In the genomic region with DNA sequence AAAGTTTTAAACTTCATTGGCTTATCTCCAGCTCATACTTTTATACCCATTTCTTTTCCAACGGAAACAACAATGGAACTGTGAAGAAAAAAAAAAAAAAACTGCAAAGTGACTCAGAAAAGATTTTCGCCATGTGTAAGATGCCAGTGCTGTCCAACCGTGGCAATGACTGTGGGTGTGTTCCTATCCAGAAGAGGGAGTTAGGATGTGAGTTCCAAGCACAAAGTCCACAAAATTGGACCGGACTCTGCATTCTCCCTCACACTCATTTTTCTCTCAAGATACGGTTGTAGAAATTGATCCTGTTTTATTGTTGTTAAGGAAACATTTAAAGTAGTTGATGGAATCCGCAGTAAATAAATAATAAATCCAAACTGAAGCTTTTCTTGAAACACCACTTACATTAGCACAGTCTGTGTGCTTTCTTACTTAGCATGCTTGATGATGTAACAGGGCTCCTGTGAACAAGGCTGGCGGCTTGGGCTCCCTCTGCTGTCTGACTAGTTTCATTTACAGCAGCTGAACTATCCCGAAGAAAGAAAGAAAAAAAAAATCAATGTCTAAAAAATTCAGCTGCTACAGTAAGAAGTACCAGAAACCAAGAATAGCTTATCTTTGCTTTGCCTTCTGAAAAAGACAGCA, we compare ENCODE assay signal across 9 mouse cellular contexts. TPM values are rescaled to one million over a fixed set of nuclear protein-coding genes. Genes with fewer than 3 reads are reported as not detected.
DNase-seq lines count a peak whose midpoint lies in the region; ATAC-seq and TF ChIP-seq lines count a peak whose summit lies in the region.
"Had no signal": no experiment of that assay in that cellular context is flagged by ENCODE, and none has a peak within 500 bp of the region (broad histone marks: within the 10 kb centered on the region; RNA-seq: fewer than 3 reads in every experiment).

No protein-coding gene starts in this region.

- 52% methylated on average over 8 of the region's 8 CpGs for WGBS in neural tube, embryonic 11.5 days
- 59% methylated on average over 8 of the region's 8 CpGs for WGBS in midbrain, embryonic 12.5 days

- no peaks in the 10 kb centered on the region for H3K9me3 ChIP-seq in neural tube, embryonic 11.5 days (ENCODE audit: control insufficient read depth, low read length)
- no peaks in the 10 kb centered on the region for H3K9me3 ChIP-seq in midbrain, embryonic 12.5 days
- H3K9me3 ChIP-seq: heart, embryonic 13.5 days had no signal

- H3K27ac ChIP-seq in neural tube, embryonic 11.5 days (ENCODE audit: low read depth, low read length), result no peak overlapping the region
- no peak overlapping the region for H3K27ac ChIP-seq in midbrain, embryonic 12.5 days (replicated peaks)
- H3K27ac ChIP-seq: heart, embryonic 13.5 days had no signal

- H3K4me3 ChIP-seq in neural tube, embryonic 11.5 days (ENCODE audit: low read depth, low read length), result no peak overlapping the region
- H3K4me3 ChIP-seq in midbrain, embryonic 12.5 days, result no peak overlapping the region
- H3K4me3 ChIP-seq: heart, embryonic 13.5 days had no signal

- no peaks in the 10 kb centered on the region for H3K4me1 ChIP-seq in neural tube, embryonic 11.5 days (ENCODE audit: control insufficient read depth, insufficient read depth, low read length)
- H3K4me1 ChIP-seq in midbrain, embryonic 12.5 days, result no peaks in the 10 kb centered on the region
- H3K4me1 ChIP-seq: heart, embryonic 13.5 days had no signal

- no peak for ATAC-seq in neural tube, embryonic 11.5 days (ENCODE audit: insufficient read depth, low FRiP score, low TSS enrichment)
- peak; percentile 78 for ATAC-seq in midbrain, embryonic 12.5 days (ENCODE audit: low FRiP score, low read depth)

- TF ChIP-seq POLR2A in brain, embryonic 14.5 days (IDR thresholded peaks at IDR 0.05; ENCODE audit: borderline replicate concordance, extremely low read depth, insufficient read depth, insufficient read length, poor library complexity, severe bottlenecking), result no peak

- TF ChIP-seq CTCF in brain, embryonic 14.5 days (IDR thresholded peaks at IDR 0.05; ENCODE audit: borderline replicate concordance, extremely low read depth, insufficient read depth, insufficient read length), result peak; percentile 68; the same call in 1 of the 2 replicates

- no peaks in the 10 kb centered on the region for H3K27me3 ChIP-seq in neural tube, embryonic 11.5 days (ENCODE audit: control insufficient read depth, insufficient read depth, low read length)
- H3K27me3 ChIP-seq in midbrain, embryonic 12.5 days, result no peaks in the 10 kb centered on the region
- H3K27me3 ChIP-seq: heart, embryonic 13.5 days had no signal

- H3K36me3 ChIP-seq in neural tube, embryonic 11.5 days (ENCODE audit: control insufficient read depth, insufficient read depth, low read length), result no peaks in the 10 kb centered on the region
- no peaks in the 10 kb centered on the region for H3K36me3 ChIP-seq in midbrain, embryonic 12.5 days
- H3K36me3 ChIP-seq: heart, embryonic 13.5 days had no signal

- peak; percentile 53 for DNase-seq in neural tube, embryonic 11.5 days (ENCODE audit: low spot score)
- DNase-seq in neural tube, embryonic 10.5 days (ENCODE audit: extremely low spot score, low spot score), result no peak
- DNase-seq in brain, embryonic 14.5 days (ENCODE audit: low read depth), result peak; percentile 93
- peak; percentile 29 to 48 for DNase-seq in frontal cortex, postnatal 25 days (ENCODE audit: low spot score in 2 of 2)
- peak; percentile 44 for DNase-seq in layer of hippocampus, adult 9-10 months (ENCODE audit: low spot score)
- no peak for DNase-seq in MN1 (ENCODE audit: low spot score)

- no peak overlapping the region for H3K9ac ChIP-seq in neural tube, embryonic 11.5 days (ENCODE audit: low read length)
- H3K9ac ChIP-seq in midbrain, embryonic 12.5 days (replicated peaks), result no peak overlapping the region
- H3K9ac ChIP-seq: heart, embryonic 13.5 days had no signal

- H3K4me2 ChIP-seq in neural tube, embryonic 11.5 days (ENCODE audit: low read depth), result no peak overlapping the region
- H3K4me2 ChIP-seq in midbrain, embryonic 12.5 days (replicated peaks), result no peak overlapping the region
- H3K4me2 ChIP-seq: heart, embryonic 13.5 days had no signal

RNA-seq across cellular contexts. Expression of a gene that starts 25.1 kb away (rescaled TPM):
- 2.1 and 2.3 TPM in 2 replicates for polyA plus RNA-seq in neural tube, embryonic 11.5 days (2014; fragmentation: Nextera tagmentation; extraction: Ambion mirVana)
- 5.7 and 11.5 TPM in 2 replicates for polyA plus RNA-seq in brain, embryonic 14.5 days (2012; rRNA removed)
- polyA plus RNA-seq in midbrain, embryonic 12.5 days (2016; fragmentation: Nextera tagmentation; extraction: Ambion mirVana), result 7.5 and 9.8 TPM in 2 replicates
- polyA plus RNA-seq: spleen, adult 2 months had no signal

Comparison
In these comparisons a context has a peak if more than half of its experiments do, and no peak if none do; other contexts are left out.
1. DNase-seq: peak in neural tube, embryonic 11.5 days (single experiment), brain, embryonic 14.5 days (single experiment), frontal cortex, postnatal 25 days (2 of 2) and layer of hippocampus, adult 9-10 months (single experiment); none in neural tube, embryonic 10.5 days (single experiment) and MN1 (single experiment).